Mouse (Mus musculus): ENCODE data around the gene Arf5. TPM values are rescaled to one million over a fixed set of nuclear protein-coding genes. Genes with fewer than 3 reads are reported as not detected.

Arf5 gene
- polyA plus RNA-seq, 1 experiment from 2014 or later = 340 TPM

- peak; percentile 13 for DNase-seq (ENCODE audit: low spot score)
- no peaks in the 10 kb centered on the region for H3K27me3 ChIP-seq (replicated peaks; ENCODE audit: insufficient read depth, low read length)
- peak; percentile 46 for ATAC-seq
- no peaks in the 10 kb centered on the region for H3K4me1 ChIP-seq (ENCODE audit: insufficient read depth, low read depth, low read length)
- TF ChIP-seq EP300 (IDR thresholded peaks at IDR 0.05) (0 out of 2 replicates have a peak, but pooled peaks have one; percentile 16), CTCF (IDR thresholded peaks at IDR 0.05) (no peak)
- no peak overlapping the region for H3K27ac ChIP-seq (ENCODE audit: low read length)
- H3K4me3 ChIP-seq (ENCODE audit: low read depth, low read length) = no peak overlapping the region
- no peak overlapping the region for H3K9ac ChIP-seq (replicated peaks; ENCODE audit: low read depth)
- H3K36me3 ChIP-seq (ENCODE audit: insufficient read depth, low read length) = no peaks in the 10 kb centered on the region
- no peak overlapping the region for H3K4me2 ChIP-seq (replicated peaks; ENCODE audit: low read depth, low read length)
- H3K9me3 ChIP-seq (ENCODE audit: low read length) = no peaks in the 10 kb centered on the region
Observed at GRCm38 (mm10) chr6:28459221-28459668, 35.9 kb downstream of the Arf5 start.

DNA sequence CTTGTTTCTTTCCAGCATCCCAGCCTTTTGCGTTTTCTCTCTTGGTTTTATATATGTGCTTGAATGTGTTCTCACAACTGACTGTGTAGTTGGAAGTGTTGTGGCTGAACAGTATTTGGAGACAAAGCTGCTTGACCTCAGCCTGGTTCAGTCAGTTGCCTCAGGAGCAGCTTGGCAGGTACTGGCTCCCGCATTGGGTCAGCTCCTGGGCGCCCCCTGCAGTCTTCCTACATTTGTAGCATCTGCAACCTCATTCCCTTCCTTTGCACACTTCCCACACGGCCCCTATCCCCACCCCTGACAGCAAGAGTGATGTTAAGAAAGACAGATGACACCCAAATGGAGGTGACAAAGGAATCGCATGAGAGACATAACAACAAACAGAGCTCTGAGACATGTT lies 37.2 kb downstream of the Arf5 start:
- no peaks in the 10 kb centered on the region for H3K4me1 ChIP-seq (ENCODE audit: insufficient read depth, low read depth, low read length)
- H3K9ac ChIP-seq (replicated peaks; ENCODE audit: low read depth) = no peak overlapping the region
- no peaks in the 10 kb centered on the region for H3K36me3 ChIP-seq (ENCODE audit: insufficient read depth, low read length)
- no peaks in the 10 kb centered on the region for H3K9me3 ChIP-seq (ENCODE audit: low read length)
- WGBS = 5% methylated on average over 5 of the region's 5 CpGs
- no peak overlapping the region for H3K4me3 ChIP-seq (ENCODE audit: low read depth, low read length)
- ATAC-seq = peak; percentile 52
- H3K4me2 ChIP-seq (replicated peaks; ENCODE audit: low read depth, low read length) = no peak overlapping the region
- H3K27ac ChIP-seq (ENCODE audit: low read length) = no peak overlapping the region
- TF ChIP-seq EP300 (IDR thresholded peaks at IDR 0.05) (no peak), CTCF (IDR thresholded peaks at IDR 0.05) (peak; percentile 79)
- peak; percentile 74 for DNase-seq (ENCODE audit: low spot score)
- H3K27me3 ChIP-seq (replicated peaks; ENCODE audit: insufficient read depth, low read length) = no peaks in the 10 kb centered on the region

DNA sequence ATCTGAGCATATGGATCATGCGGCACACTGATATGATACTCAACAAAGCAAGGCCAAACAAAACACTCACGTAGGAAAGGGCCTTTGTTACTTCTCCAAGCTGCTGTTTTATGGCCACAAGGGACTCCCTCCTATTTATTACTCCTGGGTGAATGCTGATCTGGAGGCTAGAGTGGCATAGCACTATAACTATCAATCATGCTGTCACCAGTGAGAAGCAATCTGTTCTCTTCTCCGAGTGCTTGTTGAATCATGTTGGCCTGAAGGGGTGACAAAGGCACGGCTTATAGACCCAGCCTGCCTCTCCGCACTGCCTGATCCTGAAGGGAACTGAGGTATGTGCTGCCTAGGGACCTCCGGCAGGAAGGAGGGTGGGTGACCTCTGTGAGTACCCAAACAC lies 41.3 kb downstream of the Arf5 start:
- no peak for TF ChIP-seq CTCF (IDR thresholded peaks at IDR 0.05)
- TF ChIP-seq EP300 (IDR thresholded peaks at IDR 0.05) = no peak
- no peaks in the 10 kb centered on the region for H3K27me3 ChIP-seq (replicated peaks; ENCODE audit: insufficient read depth, low read length)
- no peaks in the 10 kb centered on the region for H3K9me3 ChIP-seq (ENCODE audit: low read length)
- H3K9ac ChIP-seq (replicated peaks; ENCODE audit: low read depth) = no peak overlapping the region
- no peaks in the 10 kb centered on the region for H3K4me1 ChIP-seq (ENCODE audit: insufficient read depth, low read depth, low read length)
- 32% methylated on average over 6 of the region's 6 CpGs for WGBS
- no peak overlapping the region for H3K27ac ChIP-seq (ENCODE audit: low read length)
- no peaks in the 10 kb centered on the region for H3K36me3 ChIP-seq (ENCODE audit: insufficient read depth, low read length)
- H3K4me2 ChIP-seq (replicated peaks; ENCODE audit: low read depth, low read length) = no peak overlapping the region
- ATAC-seq = no peak
- DNase-seq (ENCODE audit: low spot score) = no peak
- no peak overlapping the region for H3K4me3 ChIP-seq (ENCODE audit: low read depth, low read length)

DNA sequence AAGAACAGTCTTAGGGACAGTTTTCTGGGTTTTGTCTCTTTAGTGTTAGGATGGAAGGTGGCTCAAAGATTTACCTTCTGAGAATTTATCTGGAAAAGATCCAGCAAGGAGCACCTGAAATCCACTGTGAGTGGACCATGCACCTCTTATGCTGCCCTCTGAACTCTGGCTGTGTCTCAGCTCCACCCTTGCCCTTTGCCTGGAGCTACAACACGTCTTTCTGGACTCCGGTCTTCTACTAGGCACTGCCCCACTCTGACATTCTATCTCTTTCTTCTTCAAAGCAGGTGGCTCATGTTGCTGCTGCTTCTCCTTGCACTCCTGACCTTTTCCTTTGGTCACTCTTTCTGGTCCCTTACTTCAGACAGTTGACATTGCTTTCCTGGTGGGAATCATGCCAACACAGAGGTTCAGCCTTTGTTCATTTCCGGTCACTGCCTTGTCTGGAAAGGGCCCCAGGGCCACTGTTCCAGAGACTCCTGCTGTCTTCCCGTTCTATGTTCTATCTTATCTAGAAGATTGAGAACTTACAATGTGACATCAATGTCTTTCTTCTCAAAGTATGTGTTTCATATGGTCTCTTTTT lies 46.8 kb downstream of the Arf5 start:
- Histone ChIP-seq H3K27ac (ENCODE audit: low read length) (no peak overlapping the region), H3K4me1 (ENCODE audit: insufficient read depth, low read depth, low read length) (no peaks in the 10 kb centered on the region), H3K9me3 (ENCODE audit: low read length) (no peaks in the 10 kb centered on the region), H3K4me2 (replicated peaks; ENCODE audit: low read depth, low read length) (no peak overlapping the region), H3K27me3 (replicated peaks; ENCODE audit: insufficient read depth, low read length) (no peaks in the 10 kb centered on the region), H3K4me3 (ENCODE audit: low read depth, low read length) (no peak overlapping the region), H3K9ac (replicated peaks; ENCODE audit: low read depth) (no peak overlapping the region), H3K36me3 (ENCODE audit: insufficient read depth, low read length) (no peaks in the 10 kb centered on the region)
- WGBS = 44% methylated on average over 4 of the region's 4 CpGs
- DNase-seq (ENCODE audit: low spot score) (no peak), ATAC-seq (no peak)
- no peak for TF ChIP-seq CTCF (IDR thresholded peaks at IDR 0.05)
- no peak for TF ChIP-seq EP300 (IDR thresholded peaks at IDR 0.05)

DNA sequence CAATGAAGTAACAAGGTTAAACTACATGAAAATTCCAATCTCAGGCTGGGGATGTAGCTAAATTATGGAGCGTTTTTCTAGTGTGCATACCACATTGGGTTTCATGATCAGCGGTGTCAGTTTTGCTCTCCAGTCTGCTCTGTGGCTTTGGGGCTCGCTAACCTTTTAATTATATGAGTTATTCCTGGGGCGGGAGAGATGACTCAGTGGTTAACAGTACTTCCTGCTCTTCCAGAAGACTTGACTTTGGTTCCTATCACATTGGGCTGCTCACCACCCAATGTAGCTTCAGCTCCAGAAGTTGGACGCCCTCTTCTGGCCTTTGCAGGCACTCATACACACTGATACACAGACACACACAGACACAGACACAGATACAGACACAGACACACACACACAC lies 47.3 kb downstream of the Arf5 start:
- WGBS = 76% methylated on average over 5 of the region's 5 CpGs
- no peak for TF ChIP-seq CTCF (IDR thresholded peaks at IDR 0.05)
- no peak for TF ChIP-seq EP300 (IDR thresholded peaks at IDR 0.05)
- ATAC-seq (no peak), DNase-seq (ENCODE audit: low spot score) (no peak)
- no peaks in the 10 kb centered on the region for H3K4me1 ChIP-seq (ENCODE audit: insufficient read depth, low read depth, low read length)
- H3K4me3 ChIP-seq (ENCODE audit: low read depth, low read length) = no peak overlapping the region
- no peak overlapping the region for H3K4me2 ChIP-seq (replicated peaks; ENCODE audit: low read depth, low read length)
- H3K27ac ChIP-seq (ENCODE audit: low read length) = no peak overlapping the region
- no peaks in the 10 kb centered on the region for H3K9me3 ChIP-seq (ENCODE audit: low read length)
- no peak overlapping the region for H3K9ac ChIP-seq (replicated peaks; ENCODE audit: low read depth)
- H3K27me3 ChIP-seq (replicated peaks; ENCODE audit: insufficient read depth, low read length) = no peaks in the 10 kb centered on the region
- H3K36me3 ChIP-seq (ENCODE audit: insufficient read depth, low read length) = no peaks in the 10 kb centered on the region

DNA sequence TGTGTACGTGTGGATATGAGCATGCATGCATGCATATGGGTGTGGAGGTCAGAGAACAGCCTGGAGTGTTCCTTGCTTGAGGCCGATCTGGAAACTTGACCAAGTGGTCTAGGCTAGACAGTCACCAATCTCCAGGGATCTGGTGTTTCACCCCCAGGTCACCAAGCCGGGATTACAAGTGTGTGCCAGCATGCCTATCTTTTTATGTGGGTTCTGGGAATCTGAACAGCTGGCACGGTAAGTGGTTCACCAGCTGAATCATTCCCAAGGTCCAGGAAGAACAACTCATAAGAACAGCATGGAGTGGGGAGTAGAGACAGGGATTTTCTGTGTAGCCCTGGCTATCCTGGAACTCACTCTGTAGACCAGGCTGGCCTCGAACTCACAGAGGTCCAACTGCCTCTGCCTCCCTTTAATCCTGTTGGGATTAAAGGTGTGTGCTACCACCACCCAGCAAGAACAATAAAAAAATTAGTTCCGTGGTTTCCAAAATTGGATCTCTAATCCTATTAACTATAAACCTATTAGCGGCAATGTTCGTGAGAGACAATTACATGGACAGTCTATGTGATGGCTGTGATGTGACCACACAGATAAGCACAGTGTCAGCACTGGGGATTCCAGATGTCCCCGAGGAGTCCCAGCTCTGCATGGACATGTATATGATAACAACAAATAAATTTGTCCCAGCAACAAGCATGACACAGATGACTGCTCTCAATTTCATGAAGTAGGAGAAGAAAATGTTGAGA lies 48.1 kb downstream of the Arf5 start:
- H3K4me1 ChIP-seq (ENCODE audit: insufficient read depth, low read depth, low read length) = no peaks in the 10 kb centered on the region
- ATAC-seq (no peak), DNase-seq (ENCODE audit: low spot score) (no peak)
- H3K4me2 ChIP-seq (replicated peaks; ENCODE audit: low read depth, low read length) = no peak overlapping the region
- TF ChIP-seq CTCF (IDR thresholded peaks at IDR 0.05) (no peak), EP300 (IDR thresholded peaks at IDR 0.05) (no peak)
- WGBS = 80% methylated on average over 9 of the region's 9 CpGs
- no peaks in the 10 kb centered on the region for H3K27me3 ChIP-seq (replicated peaks; ENCODE audit: insufficient read depth, low read length)
- no peaks in the 10 kb centered on the region for H3K36me3 ChIP-seq (ENCODE audit: insufficient read depth, low read length)
- H3K9ac ChIP-seq (replicated peaks; ENCODE audit: low read depth) = no peak overlapping the region
- H3K4me3 ChIP-seq (ENCODE audit: low read depth, low read length) = no peak overlapping the region
- no peak overlapping the region for H3K27ac ChIP-seq (ENCODE audit: low read length)
- H3K9me3 ChIP-seq (ENCODE audit: low read length) = no peaks in the 10 kb centered on the region

Data from lung, postnatal 0 days (tissue).